Mouse (Mus musculus) megakaryocyte, embryonic 14.5 days (primary cell): ENCODE data around the gene Ankzf1. TPM values are rescaled to one million over a fixed set of nuclear protein-coding genes. Genes with fewer than 3 reads are reported as not detected.
A peak's percentile ranks its signal among the peaks of the same experiment; 100 is the strongest.

Source experiments
- H3K27me3 ChIP-seq: replicated peaks from 2 replicates; pipeline ENCODE3; 2012; ENCODE audit warnings: inconsistent platforms
- H3K36me3 ChIP-seq: replicated peaks from 2 replicates; pipeline ENCODE3; 2012; ENCODE audit warnings: low read length, inconsistent platforms, mixed read lengths
- H3K4me1 ChIP-seq: 2 replicates; pipeline ENCODE4 v1.6.1; 2012; ENCODE audit warnings: inconsistent platforms
- H3K4me3 ChIP-seq: replicated peaks from 2 replicates; pipeline ENCODE3; 2012; ENCODE audit warnings: moderate library complexity, mild to moderate bottlenecking, inconsistent platforms
- H3K9me3 ChIP-seq: 2 replicates; pipeline ENCODE4 v1.6.1; 2012; ENCODE audit warnings: inconsistent platforms
- FLI1 ChIP-seq: IDR thresholded peaks from 2 replicates; pipeline ENCODE4 v1.6.1; 2012; ENCODE audit warnings: low read length, inconsistent platforms, mixed read lengths
- GATA1 ChIP-seq: IDR thresholded peaks from 3 replicates; pipeline ENCODE4 v1.6.1; 2012; ENCODE audit warnings: mixed read lengths, low read length, inconsistent platforms, borderline replicate concordance
- polyA plus RNA-seq: library from polyadenylated mRNA; stranded (reverse); fragments of >175 nt; gene quantifications from 2 replicates; pipeline ENCODE4 v1.2.3, GENCODE M21; 2012; ENCODE audit warnings: low replicate concordance; ENCODE audit not compliant: insufficient read depth

The Ankzf1 gene
- polyA plus RNA-seq = 0.68 and 8.0 TPM in 2 replicates

DNA sequence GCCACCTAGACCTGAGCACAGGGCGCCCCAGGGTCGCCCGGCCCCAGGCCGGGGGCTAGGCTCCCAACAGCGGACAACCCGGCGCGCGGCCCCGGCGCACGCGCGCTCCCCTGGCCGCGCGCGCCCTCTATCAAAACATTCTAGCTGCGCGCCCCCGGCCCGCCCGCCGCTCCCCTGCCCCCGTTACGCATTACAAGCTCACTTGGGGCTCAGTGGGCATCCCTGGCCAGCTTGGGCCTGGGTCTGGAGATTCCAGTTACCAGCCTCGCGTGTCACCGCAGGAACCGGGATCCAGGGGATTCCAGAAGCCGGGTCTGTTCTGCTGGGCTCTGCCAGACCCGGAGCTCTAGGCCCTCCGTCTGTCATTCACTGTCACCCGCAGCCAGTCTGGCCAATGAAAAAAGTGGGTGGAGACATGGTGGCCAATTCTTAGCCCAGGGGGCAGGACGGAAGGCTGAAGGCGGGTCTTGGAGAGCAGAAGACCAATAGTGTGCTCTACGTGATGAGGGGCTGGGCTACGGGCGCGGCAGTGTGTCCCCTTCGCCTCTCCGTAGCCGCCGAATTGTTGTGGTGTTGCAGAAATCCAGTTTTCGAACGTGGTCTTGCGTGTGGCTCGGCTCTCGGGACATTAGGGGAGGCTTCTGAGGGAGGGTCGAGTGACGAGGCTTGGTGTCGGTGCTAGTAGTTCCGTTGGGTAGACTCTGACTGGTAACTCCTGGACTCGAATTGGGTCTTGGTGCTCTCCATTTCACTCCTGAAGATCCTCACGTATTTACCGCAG lies at the start of gene Ankzf1, which contains the start of gene Atg9a:
Gene Ankzf1, plus strand, starts transcription at position 530 of the 781 bp plus-strand sequence.
Gene Atg9a, minus strand, starts transcription at position 575 of the 781 bp plus-strand sequence.
- Histone ChIP-seq H3K4me1 (peaks cover 53% of the 10 kb centered on the region), H3K9me3 (no peaks in the 10 kb centered on the region), H3K4me3 (peak within 1 kb of the TSS; percentile 97), H3K27me3 (no peaks in the 10 kb centered on the region), H3K36me3 (peaks cover 63% of the 10 kb centered on the region)
- TF ChIP-seq GATA1 = no peak
- TF ChIP-seq FLI1 = no peak

DNA sequence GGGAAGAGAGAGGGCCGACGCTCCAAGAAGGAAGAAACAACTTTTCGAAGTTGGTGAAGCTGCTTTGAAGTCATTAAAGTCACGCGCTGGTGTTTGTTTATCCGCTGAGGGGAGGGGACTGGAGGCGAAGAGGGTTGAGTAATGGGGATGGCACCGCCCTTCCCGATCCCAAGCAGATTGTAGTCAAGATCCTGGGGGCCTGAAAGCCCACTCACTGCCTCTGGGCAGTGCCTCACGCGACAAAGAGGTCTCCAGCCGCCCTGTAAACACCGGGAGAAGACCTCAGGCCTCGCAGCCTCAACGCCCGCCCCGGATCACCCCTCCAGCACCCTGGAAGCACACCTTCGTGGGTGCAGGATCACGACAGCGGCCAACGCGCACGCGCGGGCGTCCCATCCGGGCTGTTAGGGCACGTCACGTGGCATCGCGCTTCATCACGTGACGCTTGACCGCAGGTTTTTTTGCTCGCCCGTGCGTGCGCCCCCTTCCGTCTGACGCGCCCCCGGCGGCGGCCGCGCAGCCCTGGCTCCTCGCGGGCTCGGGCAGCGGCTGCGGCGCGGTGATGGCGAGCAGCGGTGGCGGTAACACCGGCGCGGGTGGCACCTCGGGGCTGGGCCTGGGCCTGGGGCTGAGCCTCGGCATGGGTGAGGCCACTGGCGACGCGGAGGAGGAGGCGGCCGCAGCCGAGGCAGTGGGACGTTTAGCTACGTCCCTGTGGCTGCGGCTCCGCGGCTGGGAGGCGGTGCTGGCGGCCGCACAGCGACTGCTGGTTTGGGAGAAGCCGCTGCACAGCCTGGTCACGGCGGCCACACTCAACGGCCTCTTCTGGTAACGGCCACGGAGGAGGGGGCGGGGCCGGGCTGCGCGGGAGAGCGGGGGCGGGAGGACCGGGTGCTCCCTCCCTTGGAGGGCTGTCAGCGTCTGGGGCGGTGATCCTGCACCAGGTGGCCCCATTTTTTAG lies 49.4 kb upstream of the Ankzf1 start, which contains the start of the genes Cnppd1 and Retreg2:
Gene Cnppd1, minus strand, starts transcription at position 411 of the 961 bp plus-strand sequence.
Gene Retreg2, plus strand, starts transcription at position 478 of the 961 bp plus-strand sequence.
- Histone ChIP-seq H3K9me3 (no peaks in the 10 kb centered on the region), H3K27me3 (no peaks in the 10 kb centered on the region), H3K4me3 (peak within 1 kb of the TSS; percentile 99), H3K36me3 (peaks cover 71% of the 10 kb centered on the region), H3K4me1 (peaks cover 52% of the 10 kb centered on the region)
- TF ChIP-seq FLI1 (no peak), GATA1 (no peak)

DNA sequence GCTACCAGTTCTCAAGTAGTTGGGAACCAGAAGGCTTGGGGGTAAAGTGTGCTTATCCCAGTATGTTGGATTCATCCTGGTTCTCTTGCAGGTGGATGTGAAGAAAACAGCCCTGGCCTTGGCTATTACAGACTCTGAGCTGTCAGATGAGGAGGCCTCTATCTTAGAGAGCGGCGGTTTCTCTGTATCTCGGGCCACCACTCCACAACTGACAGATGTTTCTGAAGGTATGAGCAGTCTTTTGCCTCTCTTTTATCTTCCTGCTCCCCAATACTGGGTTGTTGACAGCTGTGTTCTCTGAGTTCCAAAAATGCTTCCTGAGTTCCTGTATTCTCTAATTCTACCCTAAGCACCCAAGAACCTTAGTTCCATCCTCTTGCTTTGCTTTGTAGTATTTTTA lies 46.4 kb upstream of the Ankzf1 start:
- no peak for TF ChIP-seq GATA1
- no peak for TF ChIP-seq FLI1

DNA sequence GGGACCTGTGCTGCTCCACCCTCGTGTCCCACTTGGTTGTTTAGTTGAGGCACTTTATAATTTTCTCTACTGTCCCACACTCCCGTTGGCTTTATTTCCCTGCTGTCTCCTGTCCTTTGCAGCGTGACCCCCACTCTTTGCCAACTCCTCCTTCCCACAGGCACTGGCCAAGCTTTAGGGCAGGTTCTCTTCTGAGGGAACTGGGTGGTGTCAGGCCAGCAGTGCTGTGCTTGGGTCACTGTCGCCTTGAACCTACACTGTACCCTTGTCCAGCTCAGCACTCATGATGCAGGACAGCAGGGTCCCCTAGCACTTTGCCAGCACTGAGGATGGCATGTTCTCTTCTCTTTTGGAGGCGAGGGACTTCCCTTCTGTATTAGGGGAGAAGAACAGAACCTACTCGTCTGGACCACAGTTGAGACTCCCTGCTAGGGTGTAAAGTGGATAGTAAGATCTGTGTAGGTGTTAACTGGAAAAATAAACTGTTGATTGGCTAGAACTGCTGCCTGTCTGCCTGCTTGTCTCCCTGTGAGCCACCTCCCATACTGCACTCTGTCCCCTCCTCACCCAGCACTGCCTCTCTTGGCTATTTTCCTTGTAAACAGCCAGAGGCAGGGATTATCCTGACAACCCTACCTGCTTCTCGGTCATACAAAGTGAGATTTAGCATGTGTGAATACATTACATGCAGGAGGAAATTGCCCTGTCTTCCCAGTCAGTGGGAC lies 44.4 kb upstream of the Ankzf1 start:
- TF ChIP-seq GATA1 (no peak), FLI1 (no peak)
- H3K4me3 ChIP-seq = no peak overlapping the region
- peaks cover 28% of the 10 kb centered on the region for H3K4me1 ChIP-seq
- no peaks in the 10 kb centered on the region for H3K27me3 ChIP-seq
- H3K36me3 ChIP-seq = peaks cover 67% of the 10 kb centered on the region
- no peaks in the 10 kb centered on the region for H3K9me3 ChIP-seq

More for the DNA sequence above, 46.4 kb upstream of the Ankzf1 start:
- H3K36me3 ChIP-seq = peaks cover 69% of the 10 kb centered on the region
- no peaks in the 10 kb centered on the region for H3K27me3 ChIP-seq
- H3K4me3 ChIP-seq = no peak overlapping the region
- H3K9me3 ChIP-seq = no peaks in the 10 kb centered on the region
- peaks cover 31% of the 10 kb centered on the region for H3K4me1 ChIP-seq

DNA sequence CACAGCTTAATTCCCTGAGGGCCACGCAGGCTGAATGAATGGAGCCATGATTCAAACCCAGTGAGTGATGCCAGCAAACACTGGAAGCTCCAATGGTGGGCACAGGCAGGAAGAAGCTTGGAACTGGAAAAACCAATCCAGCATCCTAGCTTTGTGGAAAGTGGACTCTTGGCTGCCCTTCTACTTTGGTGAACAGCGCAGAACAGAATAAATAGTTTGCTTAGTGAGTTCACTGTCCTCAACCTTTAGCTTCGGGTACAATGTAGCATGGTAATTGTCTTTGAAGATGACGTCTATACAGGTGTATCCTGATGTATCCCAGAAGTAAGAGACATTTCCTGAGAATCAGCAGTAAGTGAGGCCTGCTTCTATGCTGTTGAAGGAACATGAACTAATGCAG lies 43.2 kb upstream of the Ankzf1 start:
- Histone ChIP-seq H3K4me3 (no peak overlapping the region), H3K4me1 (peaks cover 20% of the 10 kb centered on the region), H3K9me3 (no peaks in the 10 kb centered on the region), H3K27me3 (no peaks in the 10 kb centered on the region), H3K36me3 (peaks cover 65% of the 10 kb centered on the region)
- no peak for TF ChIP-seq GATA1
- TF ChIP-seq FLI1 = no peak

DNA sequence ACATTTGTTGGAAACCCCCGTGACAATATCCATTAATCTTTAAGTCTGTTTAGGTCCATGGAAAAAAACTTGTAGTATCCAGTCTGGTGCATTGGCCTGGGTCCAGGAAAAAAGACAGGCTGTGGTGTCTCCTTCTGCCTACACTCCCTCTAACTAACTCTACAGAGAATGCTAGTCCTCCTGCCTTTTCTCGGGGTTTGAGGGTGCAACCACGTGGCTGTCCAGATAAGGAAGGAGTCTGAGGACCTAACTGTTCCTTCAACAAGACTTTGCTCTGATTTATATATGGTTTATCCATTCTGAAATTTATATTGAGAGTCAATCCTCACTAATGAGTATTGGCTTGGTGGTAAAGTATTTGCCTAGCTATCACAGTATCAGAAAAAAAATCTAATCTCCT lies 36.1 kb upstream of the Ankzf1 start:
- H3K27me3 ChIP-seq = no peaks in the 10 kb centered on the region
- H3K4me3 ChIP-seq = no peak overlapping the region
- TF ChIP-seq FLI1 (no peak), GATA1 (no peak)
- no peaks in the 10 kb centered on the region for H3K9me3 ChIP-seq
- H3K36me3 ChIP-seq = no peaks in the 10 kb centered on the region
- H3K4me1 ChIP-seq = peaks cover 22% of the 10 kb centered on the region

DNA sequence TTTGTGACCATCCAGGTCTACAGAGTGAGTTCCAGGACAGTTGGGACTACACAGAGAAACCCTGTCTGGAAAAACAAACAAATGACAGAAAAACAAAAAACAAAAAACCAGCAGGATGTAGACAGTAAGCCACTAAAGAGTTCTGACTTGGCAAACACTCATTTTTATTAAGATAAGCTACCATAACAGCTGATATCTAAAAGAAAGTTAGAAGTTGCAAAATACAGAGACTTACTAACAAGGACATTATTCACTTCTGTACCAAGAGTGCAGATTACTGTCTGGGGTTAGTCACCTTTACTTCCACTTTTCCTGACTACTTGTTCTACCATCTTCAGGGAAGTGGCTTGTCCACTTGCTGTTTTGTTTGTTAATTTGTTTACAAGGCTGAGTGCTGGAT lies 33.0 kb upstream of the Ankzf1 start:
- Histone ChIP-seq H3K27me3 (no peaks in the 10 kb centered on the region), H3K9me3 (peaks cover 6% of the 10 kb centered on the region), H3K36me3 (no peaks in the 10 kb centered on the region), H3K4me1 (peaks cover 22% of the 10 kb centered on the region), H3K4me3 (no peak overlapping the region)
- TF ChIP-seq GATA1 = no peak
- TF ChIP-seq FLI1 = no peak

DNA sequence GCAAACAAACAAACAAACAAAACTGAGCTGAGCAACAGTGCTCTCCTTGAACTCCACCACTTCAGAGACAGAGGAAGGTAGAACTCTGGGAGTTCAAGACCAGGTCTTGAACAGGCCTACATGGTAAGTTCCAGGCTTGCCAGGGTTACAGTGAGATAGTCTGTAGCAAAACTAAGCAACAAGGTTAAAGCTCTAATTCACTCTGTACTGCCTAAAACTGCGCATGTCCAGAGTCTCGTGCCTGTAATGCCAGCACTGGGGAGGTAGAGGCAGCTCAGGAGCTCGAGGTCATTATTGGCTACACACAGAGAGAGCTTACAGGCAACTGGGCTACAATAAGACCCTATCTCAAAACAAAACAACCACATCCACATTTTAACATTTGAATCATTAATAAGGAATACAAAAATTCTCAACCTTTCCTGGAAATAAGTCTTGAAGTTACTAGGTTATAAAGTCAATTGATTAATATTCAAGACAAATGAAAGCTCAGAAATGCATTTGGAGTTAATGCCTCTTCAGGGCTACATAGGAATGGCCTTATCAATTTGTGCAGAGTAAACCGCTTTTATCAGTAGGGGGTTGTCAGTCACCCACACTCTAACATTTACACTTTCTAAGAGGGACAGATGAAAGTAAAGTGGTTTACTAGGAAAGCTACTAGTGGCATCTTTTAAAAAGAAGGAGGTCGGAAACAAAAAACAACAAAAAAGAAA lies 32.3 kb upstream of the Ankzf1 start:
- no peaks in the 10 kb centered on the region for H3K36me3 ChIP-seq
- H3K4me1 ChIP-seq = peaks cover 16% of the 10 kb centered on the region
- no peak overlapping the region for H3K4me3 ChIP-seq
- TF ChIP-seq GATA1 (no peak), FLI1 (no peak)
- H3K27me3 ChIP-seq = no peaks in the 10 kb centered on the region
- peaks cover 6% of the 10 kb centered on the region for H3K9me3 ChIP-seq
